37 mouse cellular contexts compared by ENCODE assay signal in the genomic region with DNA sequence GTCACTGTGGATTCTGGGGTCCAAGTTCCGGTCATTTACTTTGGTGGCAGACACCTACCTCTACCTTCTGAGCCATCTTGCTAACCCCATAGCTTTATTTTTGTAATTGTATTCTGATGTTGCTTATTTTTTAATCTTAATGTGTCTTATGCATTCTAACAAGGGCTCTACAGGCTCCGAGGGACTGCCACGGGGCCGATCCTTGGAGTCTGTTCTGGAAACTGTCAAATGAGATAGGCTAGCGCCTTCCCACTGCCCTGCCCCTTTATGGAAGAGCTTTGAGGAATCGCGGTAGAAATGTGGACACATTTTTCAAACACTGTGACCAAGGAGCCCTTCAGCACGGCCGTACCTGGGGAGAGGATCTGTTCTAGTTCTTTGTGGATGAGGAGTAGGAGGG. TPM values are rescaled to one million over a fixed set of nuclear protein-coding genes. Genes with fewer than 3 reads are reported as not detected.
"Had no signal": no experiment of that assay in that cellular context is flagged by ENCODE, and none has a peak within 500 bp of the region (broad histone marks: within the 10 kb centered on the region; RNA-seq: fewer than 3 reads in every experiment).

No protein-coding gene starts in this region.

- H3K9ac ChIP-seq: heart, embryonic 12.5 days; hindbrain, embryonic 12.5 days; hindbrain, embryonic 14.5 days; limb, embryonic 13.5 days; limb, embryonic 15.5 days; liver, embryonic 12.5 days; liver, embryonic 14.5 days had no signal

- ATAC-seq: hindbrain, embryonic 16.5 days; inflammation-experienced regulatory T-cells, adult 6 months; liver, embryonic 12.5 days had no signal

- H3K4me2 ChIP-seq: heart, embryonic 12.5 days; hindbrain, embryonic 12.5 days; hindbrain, embryonic 14.5 days; limb, embryonic 13.5 days; limb, embryonic 15.5 days; liver, embryonic 12.5 days had no signal

- H3K27ac ChIP-seq: gastrocnemius, adult 2 months; heart, embryonic 10.5 days; hindbrain, embryonic 10.5 days; hindbrain, embryonic 12.5 days; hindbrain, embryonic 14.5 days; layer of hippocampus, adult 2 months; left cerebral cortex, adult 2 months; limb, embryonic 13.5 days; limb, embryonic 15.5 days; liver, embryonic 12.5 days; liver, embryonic 14.5 days had no signal

- H3K36me3 ChIP-seq: heart, embryonic 10.5 days; heart, embryonic 12.5 days; hindbrain, embryonic 10.5 days; hindbrain, embryonic 12.5 days; limb, embryonic 13.5 days; limb, embryonic 15.5 days; liver, embryonic 12.5 days had no signal

- H3K9me3 ChIP-seq: heart, embryonic 10.5 days; heart, embryonic 12.5 days; hindbrain, embryonic 10.5 days; hindbrain, embryonic 12.5 days; limb, embryonic 13.5 days; limb, embryonic 15.5 days; liver, embryonic 12.5 days had no signal

- DNase-seq: gastrocnemius, adult 2 months; gastrocnemius, postnatal 10 days; gastrocnemius, postnatal 25 days; heart, adult 18-20 months; heart, postnatal 10 days; heart, postnatal 4 days; kidney, adult 18-20 months; kidney, adult 8-10 months; kidney, postnatal 10 days; kidney, postnatal 25 days; kidney, postnatal 4 days; left cerebral cortex, postnatal 4 days had no signal

- H3K27me3 ChIP-seq: hindbrain, embryonic 12.5 days had no signal

- H3K4me3 ChIP-seq: gastrocnemius, adult 2 months; heart, embryonic 10.5 days; heart, embryonic 12.5 days; hindbrain, embryonic 10.5 days; hindbrain, embryonic 12.5 days; layer of hippocampus, adult 2 months; left cerebral cortex, adult 2 months; limb, embryonic 13.5 days; limb, embryonic 15.5 days; liver, embryonic 12.5 days had no signal

- H3K4me1 ChIP-seq: heart, embryonic 10.5 days; heart, embryonic 12.5 days; hindbrain, embryonic 10.5 days; hindbrain, embryonic 12.5 days; limb, embryonic 13.5 days; limb, embryonic 15.5 days; liver, embryonic 12.5 days had no signal

RNA-seq across cellular contexts. Expression of gene Nkx2-3, which starts 30.7 kb away (rescaled TPM):
- total RNA-seq: gastrocnemius, adult 2 months; gastrocnemius, postnatal 10 days; gastrocnemius, postnatal 25 days; gastrocnemius, postnatal 4 days; granulocyte monocyte progenitor cell, adult 5-6 weeks; heart, adult 18-20 months; heart, adult 8-10 months; heart, postnatal 10 days; heart, postnatal 25 days; heart, postnatal 4 days; layer of hippocampus, adult 2 months; layer of hippocampus, postnatal 10 days; layer of hippocampus, postnatal 25 days; left cerebral cortex, adult 2 months; left cerebral cortex, postnatal 10 days; left cerebral cortex, postnatal 25 days; left cerebral cortex, postnatal 4 days; liver, adult 2 months had no signal
- polyA plus RNA-seq: heart, embryonic 12.5 days; heart, embryonic 14.5 days; heart, embryonic 16.5 days; hindbrain, embryonic 14.5 days; hindbrain, embryonic 16.5 days; inflammation-experienced regulatory T-cells, adult 6 months; limb, embryonic 11.5 days; limb, embryonic 13.5 days; limb, embryonic 15.5 days had no signal
